Mouse (Mus musculus): ENCODE results near the gene Gm44502.

GRCm38 (mm10) chr15:89372536-89372935 lies 57.0 kb downstream of the Gm44502 start:
- TF ChIP-seq CTCF (IDR thresholded peaks at IDR 0.05; ENCODE audit: low read depth, low read length), result no peak
- TF ChIP-seq POLR2A (IDR thresholded peaks at IDR 0.05; ENCODE audit: borderline replicate concordance, low read depth, low read length), result no peak
